Mouse (Mus musculus) urinary bladder, adult 18-20 months (tissue): ENCODE results near the gene Calb2.

Experiments
- DNase-seq, 2 experiments: peaks; one replicate each; pipeline ENCODE4 v3.0.0; 2022; ENCODE audit warnings: low spot score in 2 of 2, mixed read lengths in 2 of 2

The Calb2 gene

DNA sequence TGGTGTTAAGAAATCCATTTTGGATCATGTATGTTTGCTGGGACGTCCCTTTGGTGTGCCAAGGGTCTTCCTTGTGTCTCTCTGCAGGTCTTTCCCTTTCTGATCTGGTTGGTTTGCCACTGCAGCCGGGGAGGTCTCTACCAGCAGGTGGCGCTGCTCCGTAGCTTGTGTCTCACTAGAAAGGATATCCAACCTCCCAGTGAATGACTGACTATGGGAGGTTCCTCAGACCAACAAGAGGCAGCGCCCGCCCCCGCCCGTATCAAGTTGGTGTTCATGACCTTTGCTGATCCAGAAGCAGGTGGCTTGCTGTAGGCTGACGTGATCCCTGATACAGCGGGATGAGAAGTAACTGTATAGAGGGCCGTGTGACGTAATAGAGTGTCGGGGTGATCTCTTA is 37.5 kb downstream of the Calb2 start:
- peak; percentile 41 to 59 for DNase-seq

DNA sequence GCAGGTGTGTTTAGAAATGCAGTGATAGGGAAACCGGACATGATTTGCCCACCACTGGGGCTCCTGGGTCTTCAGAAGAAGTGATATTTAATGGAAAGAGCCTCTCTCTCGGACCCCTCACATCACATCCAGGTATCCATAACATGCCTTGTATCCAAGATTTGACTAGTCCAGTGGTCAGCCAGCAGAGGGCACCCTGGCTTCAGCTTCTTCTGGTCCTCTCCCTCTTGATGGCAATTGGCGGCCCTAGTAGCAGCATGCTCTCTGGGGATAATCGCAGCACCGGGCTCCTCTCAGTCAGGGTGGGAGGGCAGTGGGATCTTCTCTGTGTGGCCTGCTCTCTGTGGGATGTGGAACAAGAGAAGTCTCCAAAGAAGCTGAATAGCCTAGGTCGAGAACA is 48.3 kb downstream of the Calb2 start:
- no peak for DNase-seq

- no peak for DNase-seq
These were observed 65.4 kb downstream of the Calb2 start, which contains the start of gene Gm17720 for GRCm38 (mm10) chr8:110102653-110103052. Gene Gm17720 (minus strand): TSS chr8:110102753.

GRCm38 (mm10) chr8:110101676-110102075 is 66.3 kb downstream of the Calb2 start:
- DNase-seq: no peak

DNA sequence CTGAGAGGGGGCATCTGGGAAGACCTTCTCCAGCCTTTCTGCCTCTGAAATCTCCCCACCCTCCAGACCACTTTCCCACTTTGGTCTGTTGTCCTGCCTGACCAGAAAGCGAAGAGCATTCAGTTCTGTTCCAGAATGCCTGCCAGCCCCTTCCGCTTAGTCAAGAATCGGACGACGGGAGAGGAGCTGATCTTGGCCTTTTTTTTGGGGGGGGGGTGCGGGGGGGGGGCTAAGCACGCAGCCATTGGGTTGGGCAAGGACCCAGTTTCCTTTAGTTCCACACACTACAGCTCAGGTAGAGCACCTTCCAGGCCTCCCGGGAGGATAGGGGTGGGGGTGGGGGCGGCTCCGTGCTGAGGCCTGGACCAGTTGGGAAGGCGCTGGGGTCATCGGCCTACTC is 67.1 kb downstream of the Calb2 start, which contains the start of gene Gm21964:
Gm21964 (plus strand) TSS at position 301 of the 400 bp plus-strand sequence.
- no peak for DNase-seq

DNA sequence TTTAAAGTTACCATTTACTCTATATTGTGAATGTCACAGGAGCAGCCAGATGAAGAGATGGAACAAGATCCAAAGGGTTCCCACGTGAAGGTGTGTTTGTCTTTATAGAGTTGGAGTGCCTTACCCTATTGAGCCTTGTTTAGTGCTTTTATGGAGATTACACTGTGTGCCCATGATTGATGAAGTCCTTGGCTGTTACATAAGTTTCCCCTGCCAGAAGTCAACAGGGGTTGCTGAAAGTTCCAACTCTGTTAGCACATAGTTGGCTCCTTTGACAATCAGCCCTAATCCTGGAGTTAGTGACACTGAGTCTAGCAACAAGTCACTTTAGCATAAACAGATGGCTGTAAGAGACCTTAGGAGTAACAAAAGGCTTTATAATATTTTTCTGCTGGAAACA is 76.1 kb downstream of the Calb2 start:
- no peak for DNase-seq
